Mouse (Mus musculus): ENCODE measurements at regions not wholly inside any gene's neighbourhood (a gene's known extent, or its start where the extent isn't known, plus 50 kb on each side); places are given as distances from the start of the nearest gene placed in this dataset.

DNA sequence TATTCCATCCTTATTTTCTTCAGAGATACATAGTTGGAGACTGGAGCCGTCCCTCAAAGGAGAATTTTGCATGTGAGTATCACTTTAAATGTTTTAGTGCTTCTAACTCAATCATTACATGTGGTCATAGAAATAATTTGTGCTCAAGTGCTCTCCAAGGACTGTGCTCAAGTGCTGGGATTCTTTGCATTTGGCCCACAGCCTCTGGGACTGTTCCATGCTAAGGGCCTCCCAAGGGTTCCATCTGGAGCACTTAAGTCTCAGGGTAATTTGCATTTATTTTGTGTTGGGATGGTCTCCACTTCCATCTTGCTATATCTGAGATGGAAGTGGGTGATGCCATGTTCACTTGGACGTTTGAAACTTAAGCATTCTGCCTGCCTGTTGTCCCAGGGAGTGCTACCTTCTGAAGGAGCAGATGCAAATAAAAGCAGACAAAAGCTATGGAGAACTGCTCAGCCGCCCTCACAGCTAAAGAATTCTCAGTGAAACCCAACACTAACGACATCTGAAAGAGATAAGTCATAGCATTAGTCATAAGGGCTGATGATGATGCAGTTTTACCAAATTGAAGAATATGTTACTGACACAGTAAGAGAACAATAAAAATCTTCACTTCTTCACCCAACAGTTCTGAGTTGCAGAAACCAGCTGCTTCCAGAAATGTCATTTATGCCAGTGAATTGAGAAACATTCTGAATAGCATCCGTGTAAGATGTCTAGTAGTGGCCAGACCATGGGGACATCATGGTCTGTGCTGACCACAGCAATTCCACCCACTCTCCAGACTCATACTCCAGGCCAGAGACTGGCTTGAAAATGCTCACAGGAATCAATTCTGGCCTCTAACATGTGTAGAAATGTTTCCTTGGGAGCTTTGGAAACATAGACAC, 237.4 kb upstream of the Tbx18 start:
- 46% methylated on average over 5 of the region's 5 CpGs for WGBS

GRCm38 (mm10) chr9:87970586-87970985, 239.5 kb upstream of the Tbx18 start:
- Histone ChIP-seq H3K9ac (ENCODE audit: low read depth, low read length) (no peak overlapping the region), H3K9me3 (ENCODE audit: control insufficient read depth) (no peaks in the 10 kb centered on the region)
- no peak for ATAC-seq

More for the DNA sequence above, 237.4 kb upstream of the Tbx18 start:
- no peaks in the 10 kb centered on the region for H3K27me3 ChIP-seq (replicated peaks; ENCODE audit: control insufficient read depth, insufficient read depth, low read length)
- H3K36me3 ChIP-seq (ENCODE audit: control insufficient read depth, insufficient read depth), result no peaks in the 10 kb centered on the region
- H3K9ac ChIP-seq (ENCODE audit: low read depth, low read length), result no peak overlapping the region
- no peak for TF ChIP-seq CTCF (IDR thresholded peaks at IDR 0.05; ENCODE audit: low read depth)
- H3K4me2 ChIP-seq (replicated peaks; ENCODE audit: low read depth), result no peak overlapping the region
- no peak overlapping the region for H3K27ac ChIP-seq (ENCODE audit: low read depth, low read length)
- H3K9me3 ChIP-seq (ENCODE audit: control insufficient read depth), result no peaks in the 10 kb centered on the region
- H3K4me3 ChIP-seq (ENCODE audit: low read depth, low read length), result no peak overlapping the region
- no peaks in the 10 kb centered on the region for H3K4me1 ChIP-seq (replicated peaks; ENCODE audit: control insufficient read depth, insufficient read depth, low read length)
- no peak for ATAC-seq

DNA sequence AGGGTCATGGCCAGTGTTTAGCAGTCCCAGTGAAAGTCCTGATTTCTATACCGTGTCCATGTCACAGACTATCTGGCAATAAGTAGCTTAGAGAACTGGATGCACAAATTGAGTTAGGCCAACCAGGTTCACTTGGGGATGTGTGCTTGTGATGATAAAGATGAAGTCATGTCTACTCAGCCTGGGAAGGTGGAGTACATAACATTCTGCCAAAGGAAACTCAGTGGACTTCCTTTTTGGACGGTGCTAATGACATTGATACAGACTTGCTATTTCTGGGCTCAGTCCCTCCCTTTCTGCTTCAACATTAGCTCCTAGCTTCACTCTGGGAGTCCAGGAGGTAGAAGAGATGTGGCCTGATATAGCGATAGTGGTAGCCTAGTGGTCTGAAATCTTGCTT, 240.7 kb upstream of the Tbx18 start:
- Histone ChIP-seq H3K9me3 (ENCODE audit: control insufficient read depth) (no peaks in the 10 kb centered on the region), H3K9ac (ENCODE audit: low read depth, low read length) (no peak overlapping the region), H3K4me2 (replicated peaks; ENCODE audit: low read depth) (no peak overlapping the region), H3K4me1 (replicated peaks; ENCODE audit: control insufficient read depth, insufficient read depth, low read length) (no peaks in the 10 kb centered on the region), H3K36me3 (ENCODE audit: control insufficient read depth, insufficient read depth) (no peaks in the 10 kb centered on the region), H3K4me3 (ENCODE audit: low read depth, low read length) (no peak overlapping the region), H3K27ac (ENCODE audit: low read depth, low read length) (no peak overlapping the region), H3K27me3 (replicated peaks; ENCODE audit: control insufficient read depth, insufficient read depth, low read length) (no peaks in the 10 kb centered on the region)
- TF ChIP-seq CTCF (IDR thresholded peaks at IDR 0.05; ENCODE audit: low read depth), result no peak
- no peak for ATAC-seq
- 91% methylated on average over 3 of the region's 3 CpGs for WGBS

More at GRCm38 (mm10) chr9:87970586-87970985, 239.5 kb upstream of the Tbx18 start:
- Histone ChIP-seq H3K4me2 (replicated peaks; ENCODE audit: low read depth) (no peak overlapping the region), H3K27ac (ENCODE audit: low read depth, low read length) (no peak overlapping the region), H3K36me3 (ENCODE audit: control insufficient read depth, insufficient read depth) (no peaks in the 10 kb centered on the region), H3K4me1 (replicated peaks; ENCODE audit: control insufficient read depth, insufficient read depth, low read length) (no peaks in the 10 kb centered on the region), H3K27me3 (replicated peaks; ENCODE audit: control insufficient read depth, insufficient read depth, low read length) (no peaks in the 10 kb centered on the region), H3K4me3 (ENCODE audit: low read depth, low read length) (no peak overlapping the region)
- TF ChIP-seq CTCF (IDR thresholded peaks at IDR 0.05; ENCODE audit: low read depth), result no peak

- Histone ChIP-seq H3K4me1 (replicated peaks; ENCODE audit: control insufficient read depth, insufficient read depth, low read length) (no peaks in the 10 kb centered on the region), H3K36me3 (ENCODE audit: control insufficient read depth, insufficient read depth) (no peaks in the 10 kb centered on the region), H3K27me3 (replicated peaks; ENCODE audit: control insufficient read depth, insufficient read depth, low read length) (no peaks in the 10 kb centered on the region), H3K4me3 (ENCODE audit: low read depth, low read length) (no peak overlapping the region), H3K9ac (ENCODE audit: low read depth, low read length) (no peak overlapping the region), H3K4me2 (replicated peaks; ENCODE audit: low read depth) (no peak overlapping the region), H3K9me3 (ENCODE audit: control insufficient read depth) (no peaks in the 10 kb centered on the region), H3K27ac (ENCODE audit: low read depth, low read length) (no peak overlapping the region)
- no peak for ATAC-seq
- TF ChIP-seq CTCF (IDR thresholded peaks at IDR 0.05; ENCODE audit: low read depth), result peak; percentile 60
- 48% methylated on average over 6 of the region's 6 CpGs for WGBS
Measured at GRCm38 (mm10) chr9:87973531-87973930, 242.5 kb upstream of the Tbx18 start.

DNA sequence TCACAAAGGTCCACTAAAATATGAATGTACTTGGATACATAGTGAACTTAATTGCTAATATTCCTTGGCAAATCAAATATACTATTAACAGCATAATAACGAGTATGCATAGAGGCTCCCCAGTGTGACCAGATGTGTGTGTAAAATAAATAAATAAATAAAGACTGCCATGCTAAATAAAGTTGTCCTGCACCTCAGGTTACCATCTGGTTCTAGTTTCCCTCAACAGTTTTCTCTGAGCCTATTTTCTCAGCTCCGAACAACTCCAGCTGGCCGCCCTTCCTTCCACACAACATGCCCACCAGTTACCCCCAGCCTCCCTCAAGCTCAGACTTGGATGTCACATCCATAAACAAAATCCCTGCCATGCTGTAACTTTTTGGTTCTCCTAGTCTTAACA, 253.8 kb upstream of the Tbx18 start:
- ATAC-seq, result no peak
- Histone ChIP-seq H3K27me3 (replicated peaks; ENCODE audit: control insufficient read depth, insufficient read depth, low read length) (no peaks in the 10 kb centered on the region), H3K9ac (ENCODE audit: low read depth, low read length) (no peak overlapping the region), H3K27ac (ENCODE audit: low read depth, low read length) (no peak overlapping the region), H3K9me3 (ENCODE audit: control insufficient read depth) (no peaks in the 10 kb centered on the region), H3K4me2 (replicated peaks; ENCODE audit: low read depth) (no peak overlapping the region), H3K4me1 (replicated peaks; ENCODE audit: control insufficient read depth, insufficient read depth, low read length) (no peaks in the 10 kb centered on the region), H3K36me3 (ENCODE audit: control insufficient read depth, insufficient read depth) (no peaks in the 10 kb centered on the region), H3K4me3 (ENCODE audit: low read depth, low read length) (no peak overlapping the region)
- 81% methylated on average over 3 of the region's 3 CpGs for WGBS
- TF ChIP-seq CTCF (IDR thresholded peaks at IDR 0.05; ENCODE audit: low read depth), result no peak

DNA sequence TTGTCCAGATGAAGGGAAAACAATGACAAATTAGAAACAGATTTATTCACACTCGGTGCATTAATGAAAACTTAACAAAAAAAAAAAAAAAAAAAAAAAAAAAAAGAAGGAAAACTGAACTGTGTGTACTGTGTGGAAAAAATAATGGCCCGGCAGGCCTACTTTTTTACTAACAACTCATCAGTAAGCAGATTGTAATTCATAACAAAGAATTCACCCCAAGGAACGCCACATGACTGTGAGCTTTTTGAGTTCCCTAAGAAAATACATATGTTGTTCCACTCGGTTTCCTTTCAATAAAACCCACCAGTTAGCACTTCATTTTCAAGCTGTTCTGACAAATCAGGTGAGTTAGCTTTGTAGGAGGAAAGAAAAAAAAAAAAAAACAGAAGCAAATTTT, 254.4 kb upstream of the Tbx18 start:
- ATAC-seq, result no peak
- Histone ChIP-seq H3K4me2 (replicated peaks; ENCODE audit: low read depth) (no peak overlapping the region), H3K9ac (ENCODE audit: low read depth, low read length) (no peak overlapping the region), H3K27me3 (replicated peaks; ENCODE audit: control insufficient read depth, insufficient read depth, low read length) (no peaks in the 10 kb centered on the region), H3K36me3 (ENCODE audit: control insufficient read depth, insufficient read depth) (no peaks in the 10 kb centered on the region), H3K4me1 (replicated peaks; ENCODE audit: control insufficient read depth, insufficient read depth, low read length) (no peaks in the 10 kb centered on the region), H3K9me3 (ENCODE audit: control insufficient read depth) (no peaks in the 10 kb centered on the region), H3K4me3 (ENCODE audit: low read depth, low read length) (no peak overlapping the region), H3K27ac (ENCODE audit: low read depth, low read length) (no peak overlapping the region)
- 75% methylated on average over 4 of the region's 4 CpGs for WGBS
- no peak for TF ChIP-seq CTCF (IDR thresholded peaks at IDR 0.05; ENCODE audit: low read depth)
